Mouse (Mus musculus): ENCODE data around the gene Scand1. TPM values are rescaled to one million over a fixed set of nuclear protein-coding genes. Genes with fewer than 3 reads are reported as not detected.

The Scand1 gene
- polyA plus RNA-seq, 1 experiment from 2014 or later: 48.2 TPM

GRCm38 (mm10) chr2:156311841-156312291 is 638 bp downstream of the Scand1 start:
- Histone ChIP-seq H3K36me3 (ENCODE audit: control insufficient read depth, insufficient read depth) (0 out of 2 replicates have a peak, but pooled peaks cover 6% of the 10 kb centered on the region), H3K4me3 (ENCODE audit: low read length) (peak overlapping the region; percentile 91), H3K27ac (ENCODE audit: low read length) (peak overlapping the region; percentile 97), H3K27me3 (ENCODE audit: control insufficient read depth, insufficient read depth, low read length) (no peaks in the 10 kb centered on the region), H3K4me2 (ENCODE audit: low read depth, low read length) (peak overlapping the region; percentile 93), H3K9ac (ENCODE audit: low read length) (peak overlapping the region; percentile 95), H3K9me3 (replicated peaks; ENCODE audit: control insufficient read depth, low read length) (0 out of 2 replicates have a peak, but pooled peaks cover 3% of the 10 kb centered on the region), H3K4me1 (ENCODE audit: control insufficient read depth, insufficient read depth, low read length) (peaks cover 9% of the 10 kb centered on the region)
- peak; percentile 73 for ATAC-seq (replicated peaks; ENCODE audit: extremely low read depth, insufficient read depth, low FRiP score)
- WGBS: 0% methylated on average over 51 of the region's 53 CpGs

GRCm38 (mm10) chr2:156311441-156311840 is 1.1 kb downstream of the Scand1 start:
- no peaks in the 10 kb centered on the region for H3K27me3 ChIP-seq (ENCODE audit: control insufficient read depth, insufficient read depth, low read length)
- peak overlapping the region; percentile 93 for H3K4me2 ChIP-seq (ENCODE audit: low read depth, low read length)
- 0 out of 2 replicates have a peak, but pooled peaks cover 3% of the 10 kb centered on the region for H3K9me3 ChIP-seq (replicated peaks; ENCODE audit: control insufficient read depth, low read length)
- peak overlapping the region; percentile 91 for H3K4me3 ChIP-seq (ENCODE audit: low read length)
- 20% methylated on average over 8 of the region's 8 CpGs for WGBS
- peak overlapping the region; percentile 97 for H3K27ac ChIP-seq (ENCODE audit: low read length)
- peak overlapping the region; percentile 95 for H3K9ac ChIP-seq (ENCODE audit: low read length)
- H3K36me3 ChIP-seq (ENCODE audit: control insufficient read depth, insufficient read depth): 0 out of 2 replicates have a peak, but pooled peaks cover 8% of the 10 kb centered on the region
- no peak for ATAC-seq (replicated peaks; ENCODE audit: extremely low read depth, insufficient read depth, low FRiP score)
- peaks cover 9% of the 10 kb centered on the region for H3K4me1 ChIP-seq (ENCODE audit: control insufficient read depth, insufficient read depth, low read length)

- 91% methylated on average over 5 of the region's 5 CpGs for WGBS
- Histone ChIP-seq H3K27me3 (ENCODE audit: control insufficient read depth, insufficient read depth, low read length) (no peaks in the 10 kb centered on the region), H3K27ac (ENCODE audit: low read length) (peak overlapping the region; percentile 97), H3K4me2 (ENCODE audit: low read depth, low read length) (peak overlapping the region; percentile 93), H3K4me1 (ENCODE audit: control insufficient read depth, insufficient read depth, low read length) (peaks cover 9% of the 10 kb centered on the region), H3K9ac (ENCODE audit: low read length) (no peak overlapping the region), H3K4me3 (ENCODE audit: low read length) (no peak overlapping the region; the same call in 1 of the 2 replicates), H3K36me3 (ENCODE audit: control insufficient read depth, insufficient read depth) (0 out of 2 replicates have a peak, but pooled peaks cover 8% of the 10 kb centered on the region), H3K9me3 (replicated peaks; ENCODE audit: control insufficient read depth, low read length) (0 out of 2 replicates have a peak, but pooled peaks cover 3% of the 10 kb centered on the region)
- no peak for ATAC-seq (replicated peaks; ENCODE audit: extremely low read depth, insufficient read depth, low FRiP score)
Measured at GRCm38 (mm10) chr2:156310945-156311344, 1.6 kb downstream of the Scand1 start.

- no peak for ATAC-seq (replicated peaks; ENCODE audit: extremely low read depth, insufficient read depth, low FRiP score)
- WGBS: 88% methylated on average over 5 of the region's 5 CpGs
- H3K9ac ChIP-seq (ENCODE audit: low read length): no peak overlapping the region
- peaks cover 9% of the 10 kb centered on the region for H3K4me1 ChIP-seq (ENCODE audit: control insufficient read depth, insufficient read depth, low read length)
- no peak overlapping the region for H3K4me3 ChIP-seq (ENCODE audit: low read length)
- H3K4me2 ChIP-seq (ENCODE audit: low read depth, low read length): no peak overlapping the region
- no peak overlapping the region for H3K27ac ChIP-seq (ENCODE audit: low read length)
- no peaks in the 10 kb centered on the region for H3K27me3 ChIP-seq (ENCODE audit: control insufficient read depth, insufficient read depth, low read length)
- 0 out of 2 replicates have a peak, but pooled peaks cover 3% of the 10 kb centered on the region for H3K9me3 ChIP-seq (replicated peaks; ENCODE audit: control insufficient read depth, low read length)
- H3K36me3 ChIP-seq (ENCODE audit: control insufficient read depth, insufficient read depth): peaks cover 8% of the 10 kb centered on the region; the same call in 1 of the 2 replicates
Measured at GRCm38 (mm10) chr2:156310455-156310854, 2.0 kb downstream of the Scand1 start.

- Histone ChIP-seq H3K4me3 (ENCODE audit: low read length) (no peak overlapping the region), H3K36me3 (ENCODE audit: control insufficient read depth, insufficient read depth) (peaks cover 8% of the 10 kb centered on the region; the same call in 1 of the 2 replicates), H3K27ac (ENCODE audit: low read length) (no peak overlapping the region), H3K4me1 (ENCODE audit: control insufficient read depth, insufficient read depth, low read length) (peaks cover 9% of the 10 kb centered on the region), H3K4me2 (ENCODE audit: low read depth, low read length) (no peak overlapping the region), H3K9ac (ENCODE audit: low read length) (no peak overlapping the region), H3K27me3 (ENCODE audit: control insufficient read depth, insufficient read depth, low read length) (no peaks in the 10 kb centered on the region), H3K9me3 (replicated peaks; ENCODE audit: control insufficient read depth, low read length) (0 out of 2 replicates have a peak, but pooled peaks cover 3% of the 10 kb centered on the region)
- ATAC-seq (replicated peaks; ENCODE audit: extremely low read depth, insufficient read depth, low FRiP score): no peak
- 93% methylated on average over 5 of the region's 5 CpGs for WGBS
Measured at GRCm38 (mm10) chr2:156309948-156310347, 2.6 kb downstream of the Scand1 start.

- H3K36me3 ChIP-seq (ENCODE audit: control insufficient read depth, insufficient read depth): peaks cover 12% of the 10 kb centered on the region; the same call in 1 of the 2 replicates
- 55% methylated on average over 5 of the region's 5 CpGs for WGBS
Measured at GRCm38 (mm10) chr2:156307261-156307660, 5.2 kb downstream of the Scand1 start.

GRCm38 (mm10) chr2:156305818-156306217 is 6.7 kb downstream of the Scand1 start:
- 53% methylated on average over 2 of the region's 2 CpGs for WGBS
- Histone ChIP-seq H3K4me3 (ENCODE audit: low read length) (no peak overlapping the region), H3K36me3 (ENCODE audit: control insufficient read depth, insufficient read depth) (peaks cover 16% of the 10 kb centered on the region)

More at GRCm38 (mm10) chr2:156307261-156307660, 5.2 kb downstream of the Scand1 start:
- no peaks in the 10 kb centered on the region for H3K9me3 ChIP-seq (replicated peaks; ENCODE audit: control insufficient read depth, low read length)
- peaks cover 5% of the 10 kb centered on the region for H3K4me1 ChIP-seq (ENCODE audit: control insufficient read depth, insufficient read depth, low read length)
- no peak for ATAC-seq (replicated peaks; ENCODE audit: extremely low read depth, insufficient read depth, low FRiP score)
- H3K27ac ChIP-seq (ENCODE audit: low read length): no peak overlapping the region
- H3K4me2 ChIP-seq (ENCODE audit: low read depth, low read length): no peak overlapping the region
- H3K27me3 ChIP-seq (ENCODE audit: control insufficient read depth, insufficient read depth, low read length): no peaks in the 10 kb centered on the region
- H3K9ac ChIP-seq (ENCODE audit: low read length): no peak overlapping the region
- H3K4me3 ChIP-seq (ENCODE audit: low read length): no peak overlapping the region

GRCm38 (mm10) chr2:156304351-156304750 is 8.2 kb downstream of the Scand1 start:
- ATAC-seq (replicated peaks; ENCODE audit: extremely low read depth, insufficient read depth, low FRiP score): no peak
- H3K4me3 ChIP-seq (ENCODE audit: low read length): no peak overlapping the region
- no peaks in the 10 kb centered on the region for H3K4me1 ChIP-seq (ENCODE audit: control insufficient read depth, insufficient read depth, low read length)
- no peak overlapping the region for H3K27ac ChIP-seq (ENCODE audit: low read length)
- no peak overlapping the region for H3K9ac ChIP-seq (ENCODE audit: low read length)
- H3K36me3 ChIP-seq (ENCODE audit: control insufficient read depth, insufficient read depth): peaks cover 16% of the 10 kb centered on the region
- WGBS: 89% methylated on average over 4 of the region's 4 CpGs
- no peaks in the 10 kb centered on the region for H3K9me3 ChIP-seq (replicated peaks; ENCODE audit: control insufficient read depth, low read length)
- no peaks in the 10 kb centered on the region for H3K27me3 ChIP-seq (ENCODE audit: control insufficient read depth, insufficient read depth, low read length)
- H3K4me2 ChIP-seq (ENCODE audit: low read depth, low read length): no peak overlapping the region

More at GRCm38 (mm10) chr2:156305818-156306217, 6.7 kb downstream of the Scand1 start:
- H3K9me3 ChIP-seq (replicated peaks; ENCODE audit: control insufficient read depth, low read length): no peaks in the 10 kb centered on the region
- H3K27me3 ChIP-seq (ENCODE audit: control insufficient read depth, insufficient read depth, low read length): no peaks in the 10 kb centered on the region
- no peak for ATAC-seq (replicated peaks; ENCODE audit: extremely low read depth, insufficient read depth, low FRiP score)
- no peak overlapping the region for H3K9ac ChIP-seq (ENCODE audit: low read length)
- no peaks in the 10 kb centered on the region for H3K4me1 ChIP-seq (ENCODE audit: control insufficient read depth, insufficient read depth, low read length)
- H3K27ac ChIP-seq (ENCODE audit: low read length): no peak overlapping the region
- H3K4me2 ChIP-seq (ENCODE audit: low read depth, low read length): no peak overlapping the region

- no peak overlapping the region for H3K27ac ChIP-seq (ENCODE audit: low read length)
- peaks cover 20% of the 10 kb centered on the region for H3K36me3 ChIP-seq (ENCODE audit: control insufficient read depth, insufficient read depth)
- 0 out of 2 replicates have a peak, but pooled peaks cover 3% of the 10 kb centered on the region for H3K4me1 ChIP-seq (ENCODE audit: control insufficient read depth, insufficient read depth, low read length)
- H3K27me3 ChIP-seq (ENCODE audit: control insufficient read depth, insufficient read depth, low read length): no peaks in the 10 kb centered on the region
- no peaks in the 10 kb centered on the region for H3K9me3 ChIP-seq (replicated peaks; ENCODE audit: control insufficient read depth, low read length)
- ATAC-seq (replicated peaks; ENCODE audit: extremely low read depth, insufficient read depth, low FRiP score): no peak
- 85% methylated on average over 4 of the region's 4 CpGs for WGBS
- H3K9ac ChIP-seq (ENCODE audit: low read length): no peak overlapping the region
- H3K4me3 ChIP-seq (ENCODE audit: low read length): no peak overlapping the region
- H3K4me2 ChIP-seq (ENCODE audit: low read depth, low read length): no peak overlapping the region
Measured at GRCm38 (mm10) chr2:156302063-156302462, 10.4 kb downstream of the Scand1 start.
